In the genomic region with DNA sequence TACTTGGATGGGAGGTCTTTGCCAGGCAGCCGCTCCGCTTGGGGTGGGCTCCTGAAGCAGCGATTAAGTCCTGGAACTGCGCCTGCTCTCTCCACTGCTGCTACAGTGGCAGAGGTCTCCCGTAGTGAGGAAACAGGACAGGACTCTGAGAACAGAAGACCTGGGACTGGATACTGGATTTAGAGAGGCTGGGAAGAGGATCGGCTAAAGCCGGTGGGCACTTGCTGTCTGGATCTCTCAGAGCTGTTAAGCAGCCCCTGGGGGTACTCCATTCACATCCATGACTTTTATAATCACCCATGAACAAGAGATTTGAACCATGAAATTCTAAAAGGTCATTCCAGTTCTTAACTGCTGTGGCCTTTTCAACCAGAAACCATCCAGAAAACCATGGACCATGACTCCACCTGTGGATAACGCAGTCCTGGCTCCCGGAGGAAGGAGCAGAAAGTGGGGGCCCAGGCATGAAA, we compare ENCODE assay signal across 16 mouse cellular contexts.
DNase-seq lines count a peak whose midpoint lies in the region; ATAC-seq lines count a peak whose summit lies in the region.
"Had no signal": no experiment of that assay in that cellular context is flagged by ENCODE, and none has a peak within 500 bp of the region (broad histone marks: within the 10 kb centered on the region; RNA-seq: fewer than 3 reads in every experiment).

No protein-coding gene starts in this region.

- H3K27ac ChIP-seq in neural tube, embryonic 15.5 days (replicated peaks): no peak overlapping the region
- H3K27ac ChIP-seq: embryonic facial prominence, embryonic 13.5 days; lung, embryonic 15.5 days had no signal

- 27% methylated on average over 9 of the region's 9 CpGs for WGBS in neural tube, embryonic 15.5 days

- peaks cover 3% of the 10 kb centered on the region for H3K27me3 ChIP-seq in neural tube, embryonic 15.5 days (replicated peaks)
- H3K27me3 ChIP-seq: embryonic facial prominence, embryonic 13.5 days; lung, embryonic 15.5 days had no signal

- no peak overlapping the region for H3K9ac ChIP-seq in neural tube, embryonic 15.5 days (replicated peaks)
- H3K9ac ChIP-seq: embryonic facial prominence, embryonic 13.5 days; lung, embryonic 15.5 days had no signal

- no peaks in the 10 kb centered on the region for H3K9me3 ChIP-seq in neural tube, embryonic 15.5 days (replicated peaks)
- H3K9me3 ChIP-seq: embryonic facial prominence, embryonic 13.5 days; lung, embryonic 15.5 days had no signal

- DNase-seq in left cerebral cortex, postnatal 4 days: peak; percentile 54
- DNase-seq in left cerebral cortex, postnatal 14 days (ENCODE audit: low spot score in 2 of 2): no peak
- peak; percentile 29 for DNase-seq in embryo, embryonic 9.5 days (ENCODE audit: extremely low spot score)
- DNase-seq in mesoderm, embryonic 11.5 days (ENCODE audit: low read depth, low spot score): peak; percentile 67
- no peak for DNase-seq in adrenal gland, adult (ENCODE audit: inconsistent age in 2 of 2, low spot score in 1 of 2)
- no peak for DNase-seq in thymus, postnatal 36 days
- no peak for DNase-seq in right cerebral cortex, postnatal 4 days
- DNase-seq: adrenal gland, postnatal 25 days; cerebellum, adult 9-11 months; kidney, postnatal 14 days; thymus, adult 18-20 months had no signal

- no peak overlapping the region for H3K4me3 ChIP-seq in neural tube, embryonic 15.5 days (replicated peaks)
- H3K4me3 ChIP-seq: embryonic facial prominence, embryonic 13.5 days; lung, embryonic 15.5 days had no signal

- H3K4me1 ChIP-seq in neural tube, embryonic 15.5 days: peaks cover 10% of the 10 kb centered on the region
- H3K4me1 ChIP-seq: lung, embryonic 15.5 days had no signal

- H3K4me2 ChIP-seq in neural tube, embryonic 15.5 days: peak overlapping the region; percentile 8; the same call in 1 of the 2 replicates
- H3K4me2 ChIP-seq: embryonic facial prominence, embryonic 13.5 days; liver, embryonic 11.5 days; lung, embryonic 15.5 days had no signal

- no peak for ATAC-seq in neural tube, embryonic 15.5 days (ENCODE audit: low FRiP score)
- ATAC-seq: inflammation-experienced regulatory T-cells, adult 6 months had no signal

- intact Hi-C loops in left cerebral cortex, postnatal 4 days (cut with DNase I): no loop called here
- intact Hi-C loops in left cerebral cortex, postnatal 14 days (cut with DNase I): no loop called here

- no peaks in the 10 kb centered on the region for H3K36me3 ChIP-seq in neural tube, embryonic 15.5 days
- H3K36me3 ChIP-seq: embryonic facial prominence, embryonic 13.5 days; lung, embryonic 15.5 days had no signal

Comparison
In these comparisons a context has a peak if more than half of its experiments do, and no peak if none do; other contexts are left out.
1. DNase-seq: peak in left cerebral cortex, postnatal 4 days (single experiment), embryo, embryonic 9.5 days (single experiment) and mesoderm, embryonic 11.5 days (single experiment); none in left cerebral cortex, postnatal 14 days (0 of 2), adrenal gland, adult (0 of 2), thymus, postnatal 36 days (0 of 2) and right cerebral cortex, postnatal 4 days (single experiment).